Mouse (Mus musculus) ovary, adult 10 weeks (tissue): ENCODE results near the gene Igf2. TPM values are rescaled to one million over a fixed set of nuclear protein-coding genes. Genes with fewer than 3 reads are reported as not detected.

Experiments used
- polyA plus RNA-seq: library from polyadenylated mRNA; stranded (reverse); fragments of 350-450 nt; fragmentation: Illumina TruSeq; extraction: RNeasy Lipid Tissue Mini Kit (QIAGEN cat#74804); gene quantifications from one replicate; pipeline ENCODE4 v1.2.3, GENCODE M21; 2014

Gene Igf2
- 16.8 TPM for polyA plus RNA-seq

DNA sequence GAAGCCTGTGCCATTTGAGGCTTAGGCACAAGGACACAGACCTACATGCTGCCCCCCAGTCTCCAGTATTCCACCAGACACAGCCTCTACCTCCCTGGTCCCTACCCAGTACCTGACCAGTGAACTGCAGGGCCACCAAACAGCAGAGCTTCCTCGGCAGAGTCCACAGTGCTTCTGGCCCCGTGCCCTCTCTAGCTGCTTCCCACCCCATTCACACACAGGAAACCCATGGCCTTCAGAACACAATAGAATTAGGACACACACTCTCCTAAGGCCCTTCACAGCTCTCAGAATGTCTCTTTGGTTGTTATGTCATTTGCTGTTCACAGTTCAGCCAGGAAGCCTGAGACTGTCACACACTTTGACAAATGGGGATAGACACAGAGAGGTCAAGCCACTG is at the start of gene Igf2:
Gene Igf2 (minus strand): TSS at position 158 of the 400 bp plus-strand sequence.

DNA sequence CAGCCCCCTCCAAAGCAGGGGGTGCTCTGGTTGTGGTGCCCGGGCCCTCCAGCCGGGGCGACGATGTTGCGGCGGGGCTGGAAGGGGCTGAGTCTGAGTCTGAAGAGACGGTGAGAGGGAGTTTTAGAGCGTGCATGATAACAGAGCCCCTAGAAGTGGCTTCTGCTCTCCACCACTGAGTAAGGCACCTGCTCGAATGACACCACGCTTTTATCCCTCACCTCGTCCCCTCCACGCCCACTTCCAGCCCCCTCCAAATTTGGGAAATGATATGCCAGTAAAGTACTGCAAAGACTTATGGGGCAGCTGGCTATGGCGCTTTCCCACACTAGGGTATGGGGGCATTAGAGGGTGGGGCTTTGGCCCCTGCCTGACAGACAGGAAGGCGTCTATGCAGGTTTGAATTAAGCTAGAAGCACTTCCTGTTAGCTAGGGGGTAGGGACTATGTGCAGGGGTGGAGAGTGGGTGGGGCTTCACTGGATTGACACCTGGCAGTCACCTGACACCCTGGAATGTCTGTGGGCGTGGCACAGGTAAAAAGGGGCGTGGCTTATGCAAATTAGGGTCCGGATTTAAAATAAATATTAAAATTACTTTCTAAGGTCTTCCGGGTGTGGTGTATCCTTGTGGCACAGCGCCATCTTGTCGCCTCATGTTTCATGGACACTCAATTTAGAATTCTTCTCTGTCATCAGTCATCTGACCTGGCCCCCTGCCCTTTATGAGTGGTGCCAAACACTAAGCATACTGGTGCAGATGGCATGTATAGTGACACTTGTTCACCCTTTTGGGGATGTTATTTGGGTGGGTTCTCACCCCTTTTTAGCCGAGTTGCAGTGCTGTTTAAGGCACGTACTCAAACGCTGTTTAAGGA is 3.4 kb upstream of the Igf2 start, which contains the start of gene Gm49394:
Gene Gm49394 (minus strand): TSS at position 192 of the 875 bp plus-strand sequence.

Other genes starting within 250 kb of the Igf2 start
- gene Syt8, start 232.0 kb downstream of the Igf2 start, polyA plus RNA-seq: not detected
- not detected for gene Tnni2, start 225.0 kb downstream of the Igf2 start, polyA plus RNA-seq
- 8.0 TPM for gene Lsp1, start 206.0 kb downstream of the Igf2 start, polyA plus RNA-seq
- not detected for gene Tnnt3, start 168.0 kb downstream of the Igf2 start, polyA plus RNA-seq
- gene Mrpl23, start 134.1 kb downstream of the Igf2 start, polyA plus RNA-seq: 1.9 TPM
- gene Gm49394, start 3.1 kb upstream of the Igf2 start, polyA plus RNA-seq: not detected
- not detected for gene Ins2, start 76.6 kb upstream of the Igf2 start, polyA plus RNA-seq